Mouse (Mus musculus): ENCODE measurements around the gene Slc1a3. TPM values are rescaled to one million over a fixed set of nuclear protein-coding genes. Genes with fewer than 3 reads are reported as not detected.

Slc1a3 gene
- polyA plus RNA-seq, 1 experiment from 2014 or later: 0.13 TPM

GRCm38 (mm10) chr15:8721746-8722145 lies 11.2 kb upstream of the Slc1a3 start:
- TF ChIP-seq EP300 (IDR thresholded peaks at IDR 0.05; ENCODE audit: low read depth) (no peak), CTCF (IDR thresholded peaks at IDR 0.05; ENCODE audit: low read depth) (no peak)
- H3K9me3 ChIP-seq (ENCODE audit: low read length): no peaks in the 10 kb centered on the region
- no peaks in the 10 kb centered on the region for H3K36me3 ChIP-seq (replicated peaks; ENCODE audit: insufficient read depth, low read length)
- no peak overlapping the region for H3K9ac ChIP-seq (replicated peaks)
- 85% methylated on average over 3 of the region's 3 CpGs for WGBS (ENCODE audit: insufficient replicate concordance)
- H3K4me3 ChIP-seq (ENCODE audit: low read depth, low read length): no peak overlapping the region
- no peak overlapping the region for H3K27ac ChIP-seq (ENCODE audit: low read depth)
- H3K27me3 ChIP-seq (ENCODE audit: insufficient read depth, low read length): no peaks in the 10 kb centered on the region
- no peak for ATAC-seq
- no peak overlapping the region for H3K4me2 ChIP-seq (ENCODE audit: low read depth, low read length)
- H3K4me1 ChIP-seq (ENCODE audit: insufficient read depth): no peaks in the 10 kb centered on the region
- no peak for DNase-seq

GRCm38 (mm10) chr15:8721005-8721404 lies 10.4 kb upstream of the Slc1a3 start:
- WGBS (ENCODE audit: insufficient replicate concordance): 78% methylated on average over 3 of the region's 3 CpGs
- H3K9ac ChIP-seq (replicated peaks): no peak overlapping the region
- H3K9me3 ChIP-seq (ENCODE audit: low read length): no peaks in the 10 kb centered on the region
- DNase-seq (no peak), ATAC-seq (no peak)
- no peak overlapping the region for H3K4me2 ChIP-seq (ENCODE audit: low read depth, low read length)
- no peaks in the 10 kb centered on the region for H3K27me3 ChIP-seq (ENCODE audit: insufficient read depth, low read length)
- H3K4me3 ChIP-seq (ENCODE audit: low read depth, low read length): no peak overlapping the region
- TF ChIP-seq EP300 (IDR thresholded peaks at IDR 0.05; ENCODE audit: low read depth): no peak
- no peak for TF ChIP-seq CTCF (IDR thresholded peaks at IDR 0.05; ENCODE audit: low read depth)
- no peaks in the 10 kb centered on the region for H3K36me3 ChIP-seq (replicated peaks; ENCODE audit: insufficient read depth, low read length)
- no peaks in the 10 kb centered on the region for H3K4me1 ChIP-seq (ENCODE audit: insufficient read depth)
- H3K27ac ChIP-seq (ENCODE audit: low read depth): no peak overlapping the region

GRCm38 (mm10) chr15:8718496-8718895 lies 7.9 kb upstream of the Slc1a3 start:
- Histone ChIP-seq H3K4me3 (ENCODE audit: low read depth, low read length) (no peak overlapping the region), H3K27me3 (ENCODE audit: insufficient read depth, low read length) (no peaks in the 10 kb centered on the region), H3K27ac (ENCODE audit: low read depth) (no peak overlapping the region), H3K4me2 (ENCODE audit: low read depth, low read length) (no peak overlapping the region), H3K36me3 (replicated peaks; ENCODE audit: insufficient read depth, low read length) (no peaks in the 10 kb centered on the region), H3K9ac (replicated peaks) (no peak overlapping the region), H3K4me1 (ENCODE audit: insufficient read depth) (no peaks in the 10 kb centered on the region), H3K9me3 (ENCODE audit: low read length) (no peaks in the 10 kb centered on the region)
- ATAC-seq (no peak), DNase-seq (no peak)
- TF ChIP-seq CTCF (IDR thresholded peaks at IDR 0.05; ENCODE audit: low read depth) (no peak), EP300 (IDR thresholded peaks at IDR 0.05; ENCODE audit: low read depth) (no peak)
- 67% methylated on average over 3 of the region's 3 CpGs for WGBS (ENCODE audit: insufficient replicate concordance)

GRCm38 (mm10) chr15:8717021-8717571 lies 6.5 kb upstream of the Slc1a3 start:
- no peaks in the 10 kb centered on the region for H3K4me1 ChIP-seq (ENCODE audit: insufficient read depth)
- DNase-seq (no peak), ATAC-seq (no peak)
- no peaks in the 10 kb centered on the region for H3K9me3 ChIP-seq (ENCODE audit: low read length)
- no peaks in the 10 kb centered on the region for H3K36me3 ChIP-seq (replicated peaks; ENCODE audit: insufficient read depth, low read length)
- H3K9ac ChIP-seq (replicated peaks): no peak overlapping the region
- WGBS (ENCODE audit: insufficient replicate concordance): 53% methylated on average over 6 of the region's 6 CpGs
- H3K4me2 ChIP-seq (ENCODE audit: low read depth, low read length): 0 out of 2 replicates have a peak overlapping the region, but pooled peaks have one; percentile 57
- no peaks in the 10 kb centered on the region for H3K27me3 ChIP-seq (ENCODE audit: insufficient read depth, low read length)
- TF ChIP-seq EP300 (IDR thresholded peaks at IDR 0.05; ENCODE audit: low read depth) (no peak), CTCF (IDR thresholded peaks at IDR 0.05; ENCODE audit: low read depth) (no peak)
- no peak overlapping the region for H3K27ac ChIP-seq (ENCODE audit: low read depth)
- no peak overlapping the region for H3K4me3 ChIP-seq (ENCODE audit: low read depth, low read length)

- ATAC-seq (no peak), DNase-seq (no peak)
- no peak for TF ChIP-seq EP300 (IDR thresholded peaks at IDR 0.05; ENCODE audit: low read depth)
- no peak for TF ChIP-seq CTCF (IDR thresholded peaks at IDR 0.05; ENCODE audit: low read depth)
- H3K27ac ChIP-seq (ENCODE audit: low read depth): no peak overlapping the region
- H3K36me3 ChIP-seq (replicated peaks; ENCODE audit: insufficient read depth, low read length): no peaks in the 10 kb centered on the region
- WGBS (ENCODE audit: insufficient replicate concordance): 19% methylated on average over 11 of the region's 12 CpGs
- H3K4me3 ChIP-seq (ENCODE audit: low read depth, low read length): no peak overlapping the region
- no peaks in the 10 kb centered on the region for H3K27me3 ChIP-seq (ENCODE audit: insufficient read depth, low read length)
- H3K4me2 ChIP-seq (ENCODE audit: low read depth, low read length): peak overlapping the region; percentile 57
- H3K4me1 ChIP-seq (ENCODE audit: insufficient read depth): no peaks in the 10 kb centered on the region
- H3K9ac ChIP-seq (replicated peaks): no peak overlapping the region
- H3K9me3 ChIP-seq (ENCODE audit: low read length): no peaks in the 10 kb centered on the region
These were observed 5.9 kb upstream of the Slc1a3 start for GRCm38 (mm10) chr15:8716330-8716964.

GRCm38 (mm10) chr15:8715666-8716065 lies 5.1 kb upstream of the Slc1a3 start:
- no peak for TF ChIP-seq CTCF (IDR thresholded peaks at IDR 0.05; ENCODE audit: low read depth)
- no peak for TF ChIP-seq EP300 (IDR thresholded peaks at IDR 0.05; ENCODE audit: low read depth)
- peaks cover 4% of the 10 kb centered on the region; the same call in 1 of the 2 replicates for H3K4me1 ChIP-seq (ENCODE audit: insufficient read depth)
- H3K36me3 ChIP-seq (replicated peaks; ENCODE audit: insufficient read depth, low read length): no peaks in the 10 kb centered on the region
- no peak overlapping the region for H3K4me2 ChIP-seq (ENCODE audit: low read depth, low read length)
- DNase-seq: no peak
- no peak overlapping the region for H3K4me3 ChIP-seq (ENCODE audit: low read depth, low read length)
- no peak overlapping the region for H3K27ac ChIP-seq (ENCODE audit: low read depth)
- H3K27me3 ChIP-seq (ENCODE audit: insufficient read depth, low read length): 0 out of 2 replicates have a peak, but pooled peaks cover 4% of the 10 kb centered on the region
- no peak overlapping the region for H3K9ac ChIP-seq (replicated peaks)
- H3K9me3 ChIP-seq (ENCODE audit: low read length): no peaks in the 10 kb centered on the region
- ATAC-seq: no peak
